ENCODE assay signal across 9 mouse cellular contexts in genomic region chr1:187377865-187378524, GRCm38 (mm10).
A peak's percentile ranks its signal among the peaks of the same experiment; 100 is the strongest.
DNase-seq lines count a peak whose midpoint lies in the region; ATAC-seq and TF ChIP-seq lines count a peak whose summit lies in the region.
"Had no signal": no experiment of that assay in that cellular context is flagged by ENCODE, and none has a peak within 500 bp of the region (broad histone marks: within the 10 kb centered on the region; RNA-seq: fewer than 3 reads in every experiment).

No protein-coding gene starts in this region.

- H3K27ac ChIP-seq in liver, postnatal 0 days (ENCODE audit: low read depth) = peak overlapping the region; percentile 82
- H3K27ac ChIP-seq in liver, embryonic 12.5 days = no peak overlapping the region
- H3K27ac ChIP-seq in hindbrain, embryonic 16.5 days (ENCODE audit: low read depth, low read length) = peak overlapping the region; percentile 37
- 0 out of 2 replicates have a peak overlapping the region, but pooled peaks have one; percentile 1 for H3K27ac ChIP-seq in small intestine, adult 2 months (ENCODE audit: insufficient read depth, low read depth, low read length)

- H3K9me3 ChIP-seq in liver, postnatal 0 days (ENCODE audit: low read length) = no peaks in the 10 kb centered on the region
- H3K9me3 ChIP-seq in liver, embryonic 12.5 days (replicated peaks) = no peaks in the 10 kb centered on the region
- no peaks in the 10 kb centered on the region for H3K9me3 ChIP-seq in hindbrain, embryonic 16.5 days (ENCODE audit: control insufficient read depth, low read length)

- H3K36me3 ChIP-seq in liver, postnatal 0 days (replicated peaks; ENCODE audit: insufficient read depth, low read length) = no peaks in the 10 kb centered on the region
- H3K36me3 ChIP-seq in liver, embryonic 12.5 days = no peaks in the 10 kb centered on the region
- H3K36me3 ChIP-seq in hindbrain, embryonic 16.5 days (ENCODE audit: control insufficient read depth, insufficient read depth, low read length) = no peaks in the 10 kb centered on the region
- no peaks in the 10 kb centered on the region for H3K36me3 ChIP-seq in small intestine, adult 2 months (ENCODE audit: control insufficient read depth, insufficient read depth, low read length)

- no peak overlapping the region for H3K4me3 ChIP-seq in liver, postnatal 0 days (ENCODE audit: low read depth, low read length)
- no peak overlapping the region for H3K4me3 ChIP-seq in liver, embryonic 12.5 days
- H3K4me3 ChIP-seq in hindbrain, embryonic 16.5 days (ENCODE audit: low read length) = no peak overlapping the region
- H3K4me3 ChIP-seq in small intestine, adult 2 months (ENCODE audit: low read depth, low read length) = no peak overlapping the region
- H3K4me3 ChIP-seq: erythroblast, embryonic 14.5 days had no signal

- TF ChIP-seq CTCF in liver, postnatal 0 days (IDR thresholded peaks at IDR 0.05; ENCODE audit: low read depth) = no peak
- TF ChIP-seq CTCF in brain, embryonic 14.5 days (IDR thresholded peaks at IDR 0.05; ENCODE audit: borderline replicate concordance, extremely low read depth, insufficient read depth, insufficient read length) = no peak
- TF ChIP-seq CTCF in small intestine, adult 2 months (IDR thresholded peaks at IDR 0.05; ENCODE audit: extremely low read depth, insufficient read length, insufficient replicate concordance, low read depth, low read length) = no peak

- no peaks in the 10 kb centered on the region for H3K4me1 ChIP-seq in liver, postnatal 0 days (ENCODE audit: insufficient read depth)
- no peaks in the 10 kb centered on the region for H3K4me1 ChIP-seq in liver, embryonic 12.5 days
- H3K4me1 ChIP-seq in hindbrain, embryonic 16.5 days (ENCODE audit: control insufficient read depth, insufficient read depth, low read depth, low read length) = peaks cover 5% of the 10 kb centered on the region; the same call in 1 of the 2 replicates
- no peaks in the 10 kb centered on the region for H3K4me1 ChIP-seq in small intestine, adult 2 months (ENCODE audit: control insufficient read depth, insufficient read depth, insufficient read length, low read length)

- no peak overlapping the region for H3K4me2 ChIP-seq in liver, postnatal 0 days (ENCODE audit: low read depth, low read length)
- H3K4me2 ChIP-seq in liver, embryonic 12.5 days = no peak overlapping the region
- 0 out of 2 replicates have a peak overlapping the region, but pooled peaks have one; percentile 2 for H3K4me2 ChIP-seq in hindbrain, embryonic 16.5 days (ENCODE audit: low read length)

- peak; percentile 70 for ATAC-seq in liver, postnatal 0 days
- no peak for ATAC-seq in liver, embryonic 12.5 days
- peak; percentile 61 for ATAC-seq in hindbrain, embryonic 16.5 days
- no peak for ATAC-seq in inflammation-experienced regulatory T-cells, adult 6 months

- no peaks in the 10 kb centered on the region for H3K27me3 ChIP-seq in liver, postnatal 0 days (ENCODE audit: insufficient read depth, low read length)
- no peaks in the 10 kb centered on the region for H3K27me3 ChIP-seq in liver, embryonic 12.5 days (replicated peaks)
- no peaks in the 10 kb centered on the region for H3K27me3 ChIP-seq in hindbrain, embryonic 16.5 days (replicated peaks; ENCODE audit: control insufficient read depth, insufficient read depth, low read length)
- no peaks in the 10 kb centered on the region for H3K27me3 ChIP-seq in small intestine, adult 2 months (ENCODE audit: control insufficient read depth, insufficient read depth, low read length)

- no peak overlapping the region for H3K9ac ChIP-seq in liver, postnatal 0 days (replicated peaks)
- H3K9ac ChIP-seq in liver, embryonic 12.5 days = no peak overlapping the region
- H3K9ac ChIP-seq in hindbrain, embryonic 16.5 days (ENCODE audit: low read depth, low read length) = 0 out of 2 replicates have a peak overlapping the region, but pooled peaks have one; percentile 13

- WGBS in liver, postnatal 0 days (ENCODE audit: insufficient replicate concordance) = 75% methylated on average over 14 of the region's 14 CpGs
- 71% methylated on average over 14 of the region's 14 CpGs for WGBS in liver, embryonic 12.5 days (ENCODE audit: insufficient replicate concordance)
- 41% methylated on average over 14 of the region's 14 CpGs for WGBS in hindbrain, embryonic 16.5 days
- 78% methylated on average over 14 of the region's 14 CpGs for WGBS in small intestine, adult 2 months

- no peak for TF ChIP-seq EP300 in liver, postnatal 0 days (IDR thresholded peaks at IDR 0.05; ENCODE audit: low read depth)

- no peak for TF ChIP-seq POLR2A in brain, embryonic 14.5 days (IDR thresholded peaks at IDR 0.05; ENCODE audit: borderline replicate concordance, extremely low read depth, insufficient read depth, insufficient read length, poor library complexity, severe bottlenecking)
- no peak for TF ChIP-seq POLR2A in small intestine, adult 2 months (IDR thresholded peaks at IDR 0.05; ENCODE audit: low read depth, low read length)

- peak; percentile 16 for DNase-seq in liver, postnatal 0 days
- peak; percentile 85 for DNase-seq in brain, embryonic 14.5 days (ENCODE audit: low read depth)
- DNase-seq in cerebellum, adult 9-10 months = no peak
- DNase-seq in right cerebral cortex, postnatal 36 days (ENCODE audit: low spot score in 2 of 2) = no peak

Comparison
In these comparisons a context has a peak if more than half of its experiments do, and no peak if none do; other contexts are left out.
1. ATAC-seq: peak in liver, postnatal 0 days (single experiment) and hindbrain, embryonic 16.5 days (single experiment); none in liver, embryonic 12.5 days (single experiment) and inflammation-experienced regulatory T-cells, adult 6 months (single experiment).
2. DNase-seq: peak in liver, postnatal 0 days (single experiment) and brain, embryonic 14.5 days (single experiment); none in cerebellum, adult 9-10 months (single experiment) and right cerebral cortex, postnatal 36 days (0 of 2).